Mouse (Mus musculus): ENCODE data around the gene Stx5a. TPM values are rescaled to one million over a fixed set of nuclear protein-coding genes. Genes with fewer than 3 reads are reported as not detected.

Gene Stx5a
- total RNA-seq, 2 experiments from 2014 or later = 70.8 to 77.5 TPM

GRCm38 (mm10) chr19:8788521-8788920 lies 47.3 kb downstream of the Stx5a start:
- DNase-seq = peak; percentile 54
- intact Hi-C loops (cut with DNase I) = no loop called here

GRCm38 (mm10) chr19:8789171-8789570 lies 48.0 kb downstream of the Stx5a start:
- no peak for DNase-seq
- intact Hi-C loops (cut with DNase I) = no loop called here

GRCm38 (mm10) chr19:8790171-8790570 lies 49.0 kb downstream of the Stx5a start:
- intact Hi-C loops (cut with DNase I) = no loop called here
- peak; percentile 26 for DNase-seq

- DNase-seq = peak; percentile 90
- intact Hi-C loops (cut with DNase I) = no loop called here
Observed at GRCm38 (mm10) chr19:8798264-8798946, 57.2 kb downstream of the Stx5a start, which contains the start of gene Polr2g. Gene Polr2g (minus strand): TSS chr19:8798577.

GRCm38 (mm10) chr19:8798947-8799315 lies 57.7 kb downstream of the Stx5a start:
- DNase-seq = no peak
- intact Hi-C loops (cut with DNase I) = no loop called here

- intact Hi-C loops (cut with DNase I) = no loop called here
- DNase-seq = peak; percentile 95
Observed at GRCm38 (mm10) chr19:8802130-8802821, 61.1 kb downstream of the Stx5a start, which contains the start of gene Zbtb3. Gene Zbtb3 (plus strand): TSS chr19:8802555.

- no peak for DNase-seq
- intact Hi-C loops (cut with DNase I) = no loop called here
Observed at GRCm38 (mm10) chr19:8803204-8803780, 62.1 kb downstream of the Stx5a start.

- DNase-seq = no peak
- intact Hi-C loops (cut with DNase I) = no loop called here
Observed at GRCm38 (mm10) chr19:8803879-8804660, 62.9 kb downstream of the Stx5a start.

Small RNA genes within 50 kb of the gene (microRNA-seq; reads per million reads assigned to microRNA genes)
- gene Mir6992 = not detected

Other genes with a start within 250 kb of the Stx5a start
- 10 to 100 TPM; 16.0 to 17.9 TPM for gene Slc22a8, start 150.2 kb upstream of the Stx5a start, total RNA-seq (2021)
- 10 to 100 TPM; 12.0 TPM for gene Slc22a6, start 123.4 kb upstream of the Stx5a start, total RNA-seq (2021)
- 10 to 100 TPM; 58.0 to 63.6 TPM for gene Chrm1, start 77.6 kb upstream of the Stx5a start, total RNA-seq (2021)
- 100 to 1,000 TPM; 166 to 179 TPM for gene Slc3a2, start 18.0 kb upstream of the Stx5a start, total RNA-seq (2021)
- gene Wdr74, start 5.6 kb upstream of the Stx5a start, total RNA-seq (2021) = 10 to 100 TPM; 55.9 to 56.5 TPM
- 1 to 10 TPM; 2.7 to 2.8 TPM for gene 1700092M07Rik, start 695 bp upstream of the Stx5a start, total RNA-seq (2021)
- 100 to 1,000 TPM; 105 to 110 TPM for gene Nxf1, start 15.7 kb downstream of the Stx5a start, total RNA-seq (2021)
- 100 to 1,000 TPM in 1 of 2 experiments, 10 to 100 TPM in 1; 96.5 to 102 TPM for gene Tmem223, start 29.6 kb downstream of the Stx5a start, total RNA-seq (2021)
- 1 to 10 TPM; 8.2 to 9.2 TPM for gene Tmem179b, start 33.1 kb downstream of the Stx5a start, total RNA-seq (2021)
- gene Taf6l, start 45.0 kb downstream of the Stx5a start, total RNA-seq (2021) = 10 to 100 TPM; 24.9 to 29.4 TPM
- gene Polr2g, start 57.2 kb downstream of the Stx5a start, total RNA-seq (2021) = 10 to 100 TPM; 87.2 to 92.3 TPM
- 1 to 10 TPM; 5.1 to 6.8 TPM for gene Zbtb3, start 61.1 kb downstream of the Stx5a start, total RNA-seq (2021)
- gene Ttc9c, start 77.9 kb downstream of the Stx5a start, total RNA-seq (2021) = 10 to 100 TPM; 46.0 to 47.2 TPM
- 100 to 1,000 TPM; 108 to 116 TPM for gene Hnrnpul2, start 78.6 kb downstream of the Stx5a start, total RNA-seq (2021)
- gene AC129217.1, start 88.4 kb downstream of the Stx5a start, total RNA-seq (2021) = not detected
- gene Bscl2, start 96.1 kb downstream of the Stx5a start, total RNA-seq (2021) = 10 to 100 TPM; 76.9 to 78.4 TPM
- gene Gng3, start 97.8 kb downstream of the Stx5a start, total RNA-seq (2021) = 100 to 1,000 TPM; 275 to 279 TPM
- gene Lrrn4cl, start 109.4 kb downstream of the Stx5a start, total RNA-seq (2021) = under 1 TPM; 0.76 to 0.93 TPM
- gene Ubxn1, start 130.1 kb downstream of the Stx5a start, total RNA-seq (2021) = 100 to 1,000 TPM; 109 to 122 TPM
- gene Uqcc3, start 139.5 kb downstream of the Stx5a start, total RNA-seq (2021) = 10 to 100 TPM; 22.3 to 25.7 TPM
- gene Lbhd1, start 142.3 kb downstream of the Stx5a start, total RNA-seq (2021) = 1 to 10 TPM; 4.6 to 8.6 TPM
- gene Gm49403, start 142.5 kb downstream of the Stx5a start, total RNA-seq (2021) = not detected
- gene 1810009A15Rik, start 147.4 kb downstream of the Stx5a start, total RNA-seq (2021) = 10 to 100 TPM; 16.4 to 21.4 TPM
- gene Gm49416, start 147.5 kb downstream of the Stx5a start, total RNA-seq (2021) = 1 to 10 TPM; 4.2 to 5.8 TPM
- 10 to 100 TPM; 25.3 to 25.6 TPM for gene Ints5, start 151.6 kb downstream of the Stx5a start, total RNA-seq (2021)
- 100 to 1,000 TPM; 102 to 110 TPM for gene Ganab, start 156.7 kb downstream of the Stx5a start, total RNA-seq (2021)
- gene B3gat3, start 179.0 kb downstream of the Stx5a start, total RNA-seq (2021) = 100 to 1,000 TPM; 109 to 115 TPM
- 1 to 10 TPM; 1.4 to 1.7 TPM for gene Rom1, start 187.9 kb downstream of the Stx5a start, total RNA-seq (2021)
- gene Eml3, start 188.1 kb downstream of the Stx5a start, total RNA-seq (2021) = 10 to 100 TPM in 1 of 2 experiments, 1 to 10 TPM in 1; 9.4 to 11.6 TPM
- gene Mta2, start 200.5 kb downstream of the Stx5a start, total RNA-seq (2021) = 10 to 100 TPM; 75.4 to 79.6 TPM
- 10 to 100 TPM; 17.5 to 20.0 TPM for gene Tut1, start 212.4 kb downstream of the Stx5a start, total RNA-seq (2021)
- gene Eef1g, start 225.6 kb downstream of the Stx5a start, total RNA-seq (2021) = 100 to 1,000 TPM; 385 to 398 TPM
- gene Ahnak, start 247.9 kb downstream of the Stx5a start, total RNA-seq (2021) = 10 to 100 TPM; 14.0 to 18.5 TPM

Data from left cerebral cortex, postnatal 4 days (tissue).